Mouse (Mus musculus): Measurements from ENCODE around the gene Mrps2. TPM values are rescaled to one million over a fixed set of nuclear protein-coding genes. Genes with fewer than 3 reads are reported as not detected.
"Not testable (repeated sequence)": the region's sequence is repeated elsewhere in the genome, so short reads cannot be mapped to it uniquely, and the experiment has no call there.

The Mrps2 gene
- polyA plus RNA-seq, 1 experiment from 2014 or later: 52.7 TPM

DNA sequence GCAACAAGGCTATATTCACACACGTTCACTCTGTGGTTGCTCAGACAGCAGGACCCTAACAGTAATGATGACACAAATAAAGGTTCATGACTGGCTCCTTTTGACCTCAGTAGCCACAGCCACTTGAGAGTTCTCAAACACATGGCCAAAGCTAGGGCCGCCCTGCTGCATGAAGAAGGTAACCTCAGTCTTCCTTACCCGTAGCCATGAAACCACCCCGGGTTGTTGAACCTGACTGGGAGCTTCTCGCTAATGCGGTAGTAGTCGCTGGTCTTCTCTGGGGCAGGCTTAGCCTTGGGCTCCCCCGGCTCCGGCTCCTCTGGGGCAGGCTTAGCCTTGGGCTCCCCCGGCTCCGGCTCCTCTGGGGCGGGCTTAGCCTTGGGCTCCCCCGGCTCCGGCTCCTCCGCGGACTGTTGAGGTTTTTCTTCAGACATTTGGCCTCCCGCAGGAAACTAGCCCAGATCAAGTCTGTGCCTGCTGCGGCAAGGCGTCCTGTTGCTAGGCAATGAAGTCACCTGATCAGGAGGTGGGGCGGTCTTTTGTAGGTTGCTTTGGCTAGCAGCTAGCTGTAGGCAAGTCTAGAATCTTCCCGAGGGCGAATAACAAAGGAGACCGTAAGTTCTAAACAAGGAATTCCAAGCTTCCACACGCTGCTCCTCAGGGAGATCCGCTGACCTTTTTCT is 1.9 kb upstream of the Mrps2 start, which contains the start of gene 1700007K13Rik:
Gene 1700007K13Rik, minus strand, starts transcription at position 497 of the 683 bp plus-strand sequence.
- 5% methylated on average over 25 of the region's 25 CpGs for WGBS
- peak within 1 kb of the TSS; percentile 59 for H3K4me2 ChIP-seq (ENCODE audit: low read depth, low read length)
- peaks cover 11% of the 10 kb centered on the region for H3K4me1 ChIP-seq (replicated peaks; ENCODE audit: control insufficient read depth, insufficient read depth, low read length)
- H3K9me3 ChIP-seq (ENCODE audit: control insufficient read depth, low read length): no peaks in the 10 kb centered on the region
- H3K27ac ChIP-seq (ENCODE audit: low read length): no peak within 1 kb of the TSS
- peak; percentile 36; the same call in 1 of the 2 replicates for ATAC-seq (ENCODE audit: low read depth)
- peak within 1 kb of the TSS; percentile 41 for H3K9ac ChIP-seq (ENCODE audit: low read length)
- H3K27me3 ChIP-seq (ENCODE audit: control insufficient read depth, insufficient read depth, low read depth, low read length): peaks cover 4% of the 10 kb centered on the region; the same call in 1 of the 2 replicates
- H3K4me3 ChIP-seq (ENCODE audit: low read length): peak within 1 kb of the TSS; percentile 27
- peaks cover 20% of the 10 kb centered on the region for H3K36me3 ChIP-seq (ENCODE audit: control insufficient read depth, insufficient read depth, low read length)

DNA sequence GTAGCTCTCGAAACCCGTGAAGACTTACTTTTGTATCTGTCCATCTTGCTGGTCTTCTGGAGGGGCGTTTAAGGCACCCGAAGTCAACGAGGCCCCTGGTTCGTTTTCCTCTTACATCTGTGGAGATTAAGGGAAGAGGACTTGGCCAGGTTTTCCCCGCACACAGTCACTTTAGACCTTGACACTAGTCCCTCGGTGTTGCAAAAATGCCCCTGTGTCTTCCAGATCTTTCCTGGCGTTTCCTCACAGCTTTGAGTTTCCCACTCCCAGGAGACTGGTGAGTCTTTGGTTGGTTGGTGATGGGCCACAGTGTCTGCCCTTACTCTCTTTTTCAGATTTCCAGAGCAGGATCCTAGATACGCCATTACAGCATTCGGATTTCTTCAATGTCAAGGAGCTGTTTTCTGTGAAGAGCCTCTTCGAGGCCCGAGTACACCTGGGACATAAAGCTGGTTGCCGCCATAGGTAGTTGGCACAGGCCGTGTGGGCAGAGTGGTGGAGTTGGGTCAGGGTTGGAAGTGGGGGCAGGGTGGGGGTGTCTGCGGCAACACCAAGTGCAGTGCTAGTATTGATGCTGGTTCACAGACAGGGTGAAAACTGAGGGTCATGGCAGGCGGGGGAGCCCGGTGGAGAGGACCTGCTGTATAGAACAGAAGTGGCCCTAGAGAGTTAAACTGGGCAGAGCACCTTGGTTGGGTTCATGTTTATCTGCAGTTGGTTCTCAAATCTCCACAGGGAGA is 790 bp downstream of the Mrps2 start:
- peaks cover 4% of the 10 kb centered on the region; the same call in 1 of the 2 replicates for H3K27me3 ChIP-seq (ENCODE audit: control insufficient read depth, insufficient read depth, low read depth, low read length)
- no peak overlapping the region for H3K27ac ChIP-seq (ENCODE audit: low read length)
- peak overlapping the region; percentile 88 for H3K4me2 ChIP-seq (ENCODE audit: low read depth, low read length)
- 52% methylated on average over 18 of the region's 18 CpGs for WGBS
- H3K4me3 ChIP-seq (ENCODE audit: low read length): peak overlapping the region; percentile 78
- H3K36me3 ChIP-seq (ENCODE audit: control insufficient read depth, insufficient read depth, low read length): peaks cover 37% of the 10 kb centered on the region
- H3K9me3 ChIP-seq (ENCODE audit: control insufficient read depth, low read length): 0 out of 2 replicates have a peak, but pooled peaks cover 7% of the 10 kb centered on the region
- peak overlapping the region; percentile 94 for H3K9ac ChIP-seq (ENCODE audit: low read length)
- ATAC-seq (ENCODE audit: low read depth): no peak
- peaks cover 11% of the 10 kb centered on the region for H3K4me1 ChIP-seq (replicated peaks; ENCODE audit: control insufficient read depth, insufficient read depth, low read length)

DNA sequence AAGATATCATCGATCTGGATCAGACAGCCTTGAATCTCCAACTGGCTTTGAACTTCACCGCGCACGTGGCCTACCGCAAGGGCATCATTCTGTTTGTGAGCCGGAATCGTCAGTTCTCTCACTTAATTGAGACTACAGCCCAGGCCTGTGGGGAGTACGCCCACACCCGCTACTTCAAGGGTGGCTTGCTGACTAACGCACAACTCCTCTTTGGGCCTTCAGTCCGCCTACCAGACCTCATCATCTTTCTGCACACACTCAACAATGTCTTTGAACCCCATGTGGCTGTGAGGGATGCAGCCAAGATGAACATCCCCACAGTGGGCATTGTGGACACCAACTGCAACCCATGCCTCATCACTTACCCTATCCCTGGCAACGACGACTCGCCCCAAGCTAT is 1.6 kb downstream of the Mrps2 start:
- peaks cover 37% of the 10 kb centered on the region for H3K36me3 ChIP-seq (ENCODE audit: control insufficient read depth, insufficient read depth, low read length)
- whole genome bisulfite sequencing: 97% methylated on average over 14 of the region's 14 CpGs
- H3K27me3 ChIP-seq (ENCODE audit: control insufficient read depth, insufficient read depth, low read depth, low read length): peaks cover 4% of the 10 kb centered on the region; the same call in 1 of the 2 replicates
- no peak overlapping the region for H3K9ac ChIP-seq (ENCODE audit: low read length)
- no peak overlapping the region for H3K4me2 ChIP-seq (ENCODE audit: low read depth, low read length)
- H3K9me3 ChIP-seq (ENCODE audit: control insufficient read depth, low read length): 0 out of 2 replicates have a peak, but pooled peaks cover 7% of the 10 kb centered on the region
- H3K27ac ChIP-seq (ENCODE audit: low read length): no peak overlapping the region
- H3K4me3 ChIP-seq (ENCODE audit: low read length): no peak overlapping the region
- H3K4me1 ChIP-seq (replicated peaks; ENCODE audit: control insufficient read depth, insufficient read depth, low read length): peaks cover 11% of the 10 kb centered on the region
- ATAC-seq (ENCODE audit: low read depth): no peak

DNA sequence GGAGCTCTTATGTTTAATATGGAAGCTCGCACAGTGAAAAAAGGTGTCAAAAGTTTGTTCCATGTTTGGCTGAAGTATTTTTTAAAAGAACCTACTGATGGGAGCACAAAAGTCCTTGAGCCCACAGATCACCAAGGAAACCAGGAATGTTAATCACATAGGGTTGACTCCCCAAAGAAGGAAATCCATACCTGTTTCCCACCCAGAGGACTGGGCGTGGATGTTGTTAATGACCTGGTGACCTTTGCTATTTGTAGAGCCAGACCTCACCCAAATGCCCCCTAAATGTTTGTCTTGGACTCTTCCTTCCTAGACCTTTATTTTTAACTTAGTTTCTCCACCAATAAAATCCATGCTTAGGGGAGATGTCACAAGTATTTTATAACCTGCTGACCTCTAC is 2.7 kb downstream of the Mrps2 start:
- no peak overlapping the region for H3K4me3 ChIP-seq (ENCODE audit: low read length)
- peaks cover 11% of the 10 kb centered on the region for H3K4me1 ChIP-seq (replicated peaks; ENCODE audit: control insufficient read depth, insufficient read depth, low read length)
- ATAC-seq (ENCODE audit: low read depth): no peak
- peaks cover 37% of the 10 kb centered on the region for H3K36me3 ChIP-seq (ENCODE audit: control insufficient read depth, insufficient read depth, low read length)
- H3K9me3 ChIP-seq (ENCODE audit: control insufficient read depth, low read length): 0 out of 2 replicates have a peak, but pooled peaks cover 7% of the 10 kb centered on the region
- WGBS: 84% methylated on average over 2 of the region's 2 CpGs
- H3K27ac ChIP-seq (ENCODE audit: low read length): no peak overlapping the region
- no peak overlapping the region for H3K9ac ChIP-seq (ENCODE audit: low read length)
- H3K27me3 ChIP-seq (ENCODE audit: control insufficient read depth, insufficient read depth, low read depth, low read length): no peaks in the 10 kb centered on the region
- H3K4me2 ChIP-seq (ENCODE audit: low read depth, low read length): no peak overlapping the region

DNA sequence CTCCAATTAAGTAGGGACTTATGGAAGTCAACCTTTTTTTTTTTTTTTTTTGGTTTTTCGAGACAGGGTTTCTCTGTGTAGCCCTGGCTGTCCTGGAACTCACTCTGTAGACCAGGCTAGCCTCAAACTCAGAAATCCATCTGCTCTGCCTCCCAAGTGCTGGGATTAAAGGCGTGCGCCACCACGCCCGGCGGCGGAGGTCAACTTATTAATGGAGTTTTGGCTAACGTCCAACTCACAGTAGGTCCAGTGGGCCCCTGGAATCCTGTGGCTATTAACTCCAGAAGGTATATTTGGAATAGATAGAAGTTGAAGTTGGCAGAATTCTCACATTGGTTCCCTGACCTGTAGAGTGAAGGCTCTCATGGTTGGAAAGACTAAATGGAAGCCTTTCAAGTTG is 4.1 kb downstream of the Mrps2 start:
- H3K9me3 ChIP-seq (ENCODE audit: control insufficient read depth, low read length); H3K4me2 ChIP-seq (ENCODE audit: low read depth, low read length); ATAC-seq (ENCODE audit: low read depth); H3K4me3 ChIP-seq (ENCODE audit: low read length); H3K27ac ChIP-seq (ENCODE audit: low read length); H3K27me3 ChIP-seq (ENCODE audit: control insufficient read depth, insufficient read depth, low read depth, low read length); H3K4me1 ChIP-seq (replicated peaks; ENCODE audit: control insufficient read depth, insufficient read depth, low read length); H3K9ac ChIP-seq (ENCODE audit: low read length): not testable (repeated sequence)
- peaks cover 37% of the 10 kb centered on the region for H3K36me3 ChIP-seq (ENCODE audit: control insufficient read depth, insufficient read depth, low read length)
- WGBS: 91% methylated on average over 8 of the region's 8 CpGs

DNA sequence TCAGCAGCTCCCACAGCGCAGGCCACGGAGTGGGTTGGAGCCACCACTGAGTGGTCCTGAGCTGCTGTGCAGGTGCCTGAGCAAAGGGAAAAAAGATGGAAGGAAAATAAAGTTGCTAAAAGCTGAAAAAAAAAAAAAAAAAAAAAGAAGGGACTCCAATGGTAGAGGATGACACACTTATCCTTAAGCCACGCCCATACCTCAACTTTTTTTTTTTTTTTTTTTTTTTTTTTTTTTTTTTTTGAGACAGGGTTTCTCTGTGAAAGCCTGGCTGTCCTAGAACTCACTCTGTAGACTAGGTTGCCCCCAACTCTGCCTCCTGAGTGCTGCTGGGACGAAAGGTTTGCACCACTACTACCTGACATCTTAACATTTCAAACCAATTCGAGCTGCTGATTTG is 10.1 kb downstream of the Mrps2 start:
- not testable (repeated sequence) for H3K9me3 ChIP-seq (ENCODE audit: control insufficient read depth, low read length); H3K36me3 ChIP-seq (ENCODE audit: control insufficient read depth, insufficient read depth, low read length); H3K4me3 ChIP-seq (ENCODE audit: low read length); H3K9ac ChIP-seq (ENCODE audit: low read length); ATAC-seq (ENCODE audit: low read depth); H3K4me2 ChIP-seq (ENCODE audit: low read depth, low read length); H3K4me1 ChIP-seq (replicated peaks; ENCODE audit: control insufficient read depth, insufficient read depth, low read length); H3K27ac ChIP-seq (ENCODE audit: low read length); H3K27me3 ChIP-seq (ENCODE audit: control insufficient read depth, insufficient read depth, low read depth, low read length)
- WGBS: 92% methylated on average over 5 of the region's 5 CpGs

DNA sequence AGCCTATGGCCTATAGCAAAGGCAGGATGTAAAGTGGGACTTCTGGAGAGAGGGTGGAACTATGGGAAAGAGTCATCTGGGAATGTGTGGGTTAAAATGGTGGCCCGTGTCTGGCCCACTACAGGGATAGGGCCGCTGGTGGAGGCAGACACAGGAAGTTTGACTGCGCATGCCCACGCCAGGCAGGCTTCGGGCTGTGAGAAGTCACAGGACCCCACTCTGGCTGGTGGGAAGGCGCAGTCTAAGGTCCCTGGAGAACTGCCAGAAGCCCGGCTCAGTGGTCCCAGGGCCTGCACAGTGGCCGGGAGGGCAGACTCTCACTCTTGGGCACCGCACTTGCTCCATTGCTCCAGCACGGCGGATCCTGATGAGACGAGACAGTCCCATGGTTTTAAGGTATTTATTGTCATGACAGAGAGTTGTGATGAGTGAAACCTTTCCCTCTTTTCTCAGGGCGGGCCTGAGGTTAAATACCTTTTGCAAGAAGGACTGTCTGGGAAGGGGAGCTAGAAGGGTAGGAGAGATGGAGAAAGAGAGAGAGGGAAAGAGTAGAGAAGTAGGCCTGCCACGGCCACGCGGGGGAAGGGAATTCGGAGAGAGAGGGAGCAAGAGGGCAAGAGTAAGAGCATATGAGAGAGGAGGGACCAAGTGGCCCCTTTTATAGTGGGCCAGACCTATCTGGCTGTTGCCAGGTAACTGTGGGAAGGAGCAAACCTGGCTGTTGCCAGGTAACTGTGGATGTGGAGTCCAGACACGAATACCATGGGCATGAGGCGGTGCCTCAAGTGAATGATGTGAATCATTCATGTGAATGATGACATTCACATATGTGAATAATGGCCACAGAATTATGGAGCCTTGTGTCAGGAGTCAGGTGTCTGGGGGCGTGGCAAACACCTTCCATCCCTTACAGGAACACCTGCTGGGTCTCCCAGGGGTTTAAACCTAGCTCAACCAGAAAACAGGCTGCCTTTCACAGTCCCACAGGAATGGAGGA is 11.6 kb downstream of the Mrps2 start:
- Histone ChIP-seq H3K4me2 (ENCODE audit: low read depth, low read length) (no peak overlapping the region), H3K27me3 (ENCODE audit: control insufficient read depth, insufficient read depth, low read depth, low read length) (no peaks in the 10 kb centered on the region), H3K9me3 (ENCODE audit: control insufficient read depth, low read length) (no peaks in the 10 kb centered on the region), H3K4me3 (ENCODE audit: low read length) (no peak overlapping the region), H3K27ac (ENCODE audit: low read length) (no peak overlapping the region), H3K9ac (ENCODE audit: low read length) (no peak overlapping the region), H3K4me1 (replicated peaks; ENCODE audit: control insufficient read depth, insufficient read depth, low read length) (no peaks in the 10 kb centered on the region), H3K36me3 (ENCODE audit: control insufficient read depth, insufficient read depth, low read length) (no peaks in the 10 kb centered on the region)
- ATAC-seq (ENCODE audit: low read depth): no peak
- 59% methylated on average over 20 of the region's 20 CpGs for WGBS

DNA sequence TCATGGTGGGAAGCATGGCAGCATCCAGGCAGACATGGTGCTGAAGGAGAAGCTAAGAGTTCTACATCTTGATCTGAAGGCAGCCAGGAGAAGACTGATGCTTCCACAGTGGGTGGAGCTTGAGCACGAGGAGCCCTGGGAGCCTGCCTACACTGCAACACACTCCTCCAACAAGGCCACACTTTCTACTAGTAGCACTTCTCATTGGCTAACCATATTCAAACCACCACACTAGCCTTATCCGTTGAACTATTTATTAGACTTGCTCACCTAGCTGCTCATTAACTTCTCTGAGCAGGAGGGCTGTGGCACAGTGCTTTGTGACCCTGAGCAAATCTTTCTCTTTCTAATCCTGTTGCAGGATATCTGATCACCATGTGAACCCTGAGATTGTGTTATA is 16.0 kb downstream of the Mrps2 start:
- Histone ChIP-seq H3K9me3 (ENCODE audit: control insufficient read depth, low read length) (no peaks in the 10 kb centered on the region), H3K4me2 (ENCODE audit: low read depth, low read length) (no peak overlapping the region), H3K4me1 (replicated peaks; ENCODE audit: control insufficient read depth, insufficient read depth, low read length) (no peaks in the 10 kb centered on the region), H3K27ac (ENCODE audit: low read length) (no peak overlapping the region), H3K9ac (ENCODE audit: low read length) (no peak overlapping the region), H3K27me3 (ENCODE audit: control insufficient read depth, insufficient read depth, low read depth, low read length) (no peaks in the 10 kb centered on the region), H3K4me3 (ENCODE audit: low read length) (no peak overlapping the region), H3K36me3 (ENCODE audit: control insufficient read depth, insufficient read depth, low read length) (no peaks in the 10 kb centered on the region)
- ATAC-seq (ENCODE audit: low read depth): no peak
- WGBS: 63% methylated on average over 2 of the region's 2 CpGs

Data from lung, embryonic 16.5 days (tissue).